Mouse (Mus musculus): ENCODE measurements around the gene Shisa2. TPM values are rescaled to one million over a fixed set of nuclear protein-coding genes. Genes with fewer than 3 reads are reported as not detected.

Gene Shisa2
- total RNA-seq, 2 experiments from 2014 or later: 65.1 to 85.6 TPM

Other genes with a start within 250 kb of the Shisa2 start
- gene Phf11c, start 229.9 kb upstream of the Shisa2 start, total RNA-seq (2021): under 1 TPM; 0.28 to 0.38 TPM
- gene Setdb2, start 184.4 kb upstream of the Shisa2 start, total RNA-seq (2021): 1 to 10 TPM; 2.9 to 6.0 TPM
- 10 to 100 TPM; 16.8 to 17.9 TPM for gene Cab39l, start 184.3 kb upstream of the Shisa2 start, total RNA-seq (2021)
- 10 to 100 TPM; 28.2 to 40.7 TPM for gene Cdadc1, start 27.3 kb upstream of the Shisa2 start, total RNA-seq (2021)

Measured in gastrocnemius, postnatal 25 days (tissue).